Mouse (Mus musculus) kidney, adult 2 months (tissue): ENCODE measurements around the gene 1110008L16Rik. TPM values are rescaled to one million over a fixed set of nuclear protein-coding genes. Genes with fewer than 3 reads are reported as not detected.
"Not testable (repeated sequence)": the region's sequence is repeated elsewhere in the genome, so short reads cannot be mapped to it uniquely, and the experiment has no call there.

Source experiments
- DNase-seq: peaks from one replicate; pipeline ENCODE4 v3.0.0; 2021
- H3K27ac ChIP-seq: fragments of 200-500 bp; 2 replicates; pipeline ENCODE4 v1.5.1; 2012; ENCODE audit warnings: low read depth, low read length, control low read depth, inconsistent platforms; ENCODE audit not compliant: insufficient read depth
- H3K27me3 ChIP-seq: fragments of 200-500 bp; replicated peaks from 2 replicates; pipeline ENCODE4 v1.6.1; 2012; ENCODE audit warnings: mild to moderate bottlenecking, moderate library complexity, low read length, inconsistent platforms; ENCODE audit not compliant: control insufficient read depth, insufficient read depth
- H3K36me3 ChIP-seq: fragments of 200-500 bp; 2 replicates; pipeline ENCODE4 v1.6.1; 2012; ENCODE audit warnings: mild to moderate bottlenecking, moderate library complexity, low read length, inconsistent platforms; ENCODE audit not compliant: control insufficient read depth, insufficient read depth
- H3K4me1 ChIP-seq: fragments of 200-500 bp; 2 replicates; pipeline ENCODE4 v1.6.1; 2011; ENCODE audit warnings: low read length; ENCODE audit not compliant: control insufficient read depth, insufficient read depth
- H3K4me3 ChIP-seq: fragments of 200-500 bp; 2 replicates; pipeline ENCODE4 v1.5.1; 2011; ENCODE audit warnings: mild to moderate bottlenecking, low read depth, low read length, control low read depth; ENCODE audit not compliant: insufficient read depth
- CTCF ChIP-seq: fragments of 200-500 bp; conservative IDR thresholded peaks from 2 replicates; pipeline ENCODE4 v1.5.1; 2011; ENCODE audit warnings: low read depth, mild to moderate bottlenecking, control low read depth, low read length, moderate library complexity, mixed read lengths; ENCODE audit not compliant: insufficient read depth, insufficient read length
- POLR2A ChIP-seq: fragments of 200-500 bp; IDR thresholded peaks from one replicate; pipeline ENCODE4 v1.6.1; 2011; ENCODE audit warnings: low read depth, low read length, control low read depth
- WGBS: fragments of 180-500 bp; shearing (Covaris S2); methylation state at CpG from one replicate; pipeline ENCODE4 v1.1.7; 2018; 5-methylcytosine and 5-hydroxymethylcytosine counted together
- polyA plus RNA-seq: library from polyadenylated mRNA; depleted of rRNA; stranded (reverse); fragments of >200 nt; gene quantifications from 2 replicates; pipeline ENCODE4 v1.2.3, GENCODE M21; 2012

The 1110008L16Rik gene
- polyA plus RNA-seq, 1 experiment, result 12.5 TPM

GRCm38 (mm10) chr12:55387788-55388465 lies 88.5 kb downstream of the 1110008L16Rik start:
- H3K27me3 ChIP-seq, result no peaks in the 10 kb centered on the region
- DNase-seq, result peak; percentile 25
- no peaks in the 10 kb centered on the region for H3K36me3 ChIP-seq
- no peaks in the 10 kb centered on the region for H3K4me1 ChIP-seq
- TF ChIP-seq CTCF, result no peak
- TF ChIP-seq POLR2A, result no peak
- H3K4me3 ChIP-seq, result no peak overlapping the region
- 71% methylated on average over 11 of the region's 11 CpGs for WGBS
- no peak overlapping the region for H3K27ac ChIP-seq

GRCm38 (mm10) chr12:55388478-55388877 lies 89.1 kb downstream of the 1110008L16Rik start:
- no peaks in the 10 kb centered on the region for H3K36me3 ChIP-seq
- no peaks in the 10 kb centered on the region for H3K4me1 ChIP-seq

GRCm38 (mm10) chr12:55389132-55390081 lies 90.0 kb downstream of the 1110008L16Rik start:
- WGBS, result 60% methylated on average over 17 of the region's 17 CpGs
- H3K27ac ChIP-seq, result no peak overlapping the region; the same call in 1 of the 2 replicates
- H3K36me3 ChIP-seq, result no peaks in the 10 kb centered on the region
- H3K4me3 ChIP-seq, result peak overlapping the region; percentile 6; the same call in 1 of the 2 replicates
- TF ChIP-seq POLR2A, result no peak
- no peak for TF ChIP-seq CTCF
- peak; percentile 53 for DNase-seq
- no peaks in the 10 kb centered on the region for H3K27me3 ChIP-seq
- H3K4me1 ChIP-seq, result no peaks in the 10 kb centered on the region

More at GRCm38 (mm10) chr12:55388478-55388877, 89.1 kb downstream of the 1110008L16Rik start:
- WGBS, result 65% methylated on average over 6 of the region's 6 CpGs
- Histone ChIP-seq H3K4me3 (no peak overlapping the region), H3K27ac (no peak overlapping the region), H3K27me3 (no peaks in the 10 kb centered on the region)
- TF ChIP-seq CTCF, result peak; percentile 40
- no peak for TF ChIP-seq POLR2A
- peak; percentile 62 for DNase-seq

- DNase-seq, result no peak
- Histone ChIP-seq H3K27ac (no peak overlapping the region), H3K36me3 (no peaks in the 10 kb centered on the region), H3K4me3 (no peak overlapping the region), H3K4me1 (no peaks in the 10 kb centered on the region), H3K27me3 (no peaks in the 10 kb centered on the region)
- TF ChIP-seq POLR2A (no peak), CTCF (no peak)
Measured at GRCm38 (mm10) chr12:55392120-55392519, 92.7 kb downstream of the 1110008L16Rik start.

- WGBS, result 90% methylated on average over 11 of the region's 11 CpGs
- no peaks in the 10 kb centered on the region for H3K4me1 ChIP-seq
- no peaks in the 10 kb centered on the region for H3K27me3 ChIP-seq
- no peak overlapping the region for H3K27ac ChIP-seq
- H3K36me3 ChIP-seq, result no peaks in the 10 kb centered on the region
- no peak for DNase-seq
- TF ChIP-seq CTCF, result no peak
- TF ChIP-seq POLR2A, result no peak
- no peak overlapping the region for H3K4me3 ChIP-seq
Measured at GRCm38 (mm10) chr12:55392733-55393577, 93.6 kb downstream of the 1110008L16Rik start.

- not testable (repeated sequence) for DNase-seq, H3K27ac ChIP-seq
- 94% methylated on average over 14 of the region's 14 CpGs for WGBS
Measured at GRCm38 (mm10) chr12:55395601-55396000, 96.2 kb downstream of the 1110008L16Rik start.

GRCm38 (mm10) chr12:55396536-55396935 lies 97.2 kb downstream of the 1110008L16Rik start:
- Histone ChIP-seq H3K27ac (no peak overlapping the region), H3K4me1 (peaks cover 5% of the 10 kb centered on the region; the same call in 1 of the 2 replicates), H3K36me3 (no peaks in the 10 kb centered on the region), H3K4me3 (no peak overlapping the region), H3K27me3 (no peaks in the 10 kb centered on the region)
- 96% methylated on average over 4 of the region's 4 CpGs for WGBS
- no peak for DNase-seq
- TF ChIP-seq CTCF (no peak), POLR2A (no peak)

More at GRCm38 (mm10) chr12:55395601-55396000, 96.2 kb downstream of the 1110008L16Rik start:
- not testable (repeated sequence) for H3K27me3 ChIP-seq, H3K36me3 ChIP-seq, H3K4me3 ChIP-seq, H3K4me1 ChIP-seq
